Mouse (Mus musculus): Measurements from ENCODE around the gene G6pc3. TPM values are rescaled to one million over a fixed set of nuclear protein-coding genes. Genes with fewer than 3 reads are reported as not detected.

The G6pc3 gene
- polyA plus RNA-seq, 1 experiment from 2014 or later, result 24.4 TPM

GRCm38 (mm10) chr11:102241874-102242273 lies 52.5 kb downstream of the G6pc3 start:
- Histone ChIP-seq H3K4me3 (ENCODE audit: low read length) (no peak overlapping the region), H3K4me1 (ENCODE audit: control insufficient read depth, insufficient read depth, low read length) (peaks cover 10% of the 10 kb centered on the region), H3K9ac (ENCODE audit: low read length) (no peak overlapping the region), H3K27ac (ENCODE audit: low read length) (no peak overlapping the region), H3K4me2 (ENCODE audit: low read depth, low read length) (no peak overlapping the region), H3K9me3 (replicated peaks; ENCODE audit: control insufficient read depth, low read length) (no peaks in the 10 kb centered on the region), H3K27me3 (ENCODE audit: control insufficient read depth, insufficient read depth, low read length) (no peaks in the 10 kb centered on the region), H3K36me3 (ENCODE audit: control insufficient read depth, insufficient read depth) (no peaks in the 10 kb centered on the region)
- 53% methylated on average over 5 of the region's 5 CpGs for WGBS
- ATAC-seq (replicated peaks; ENCODE audit: extremely low read depth, insufficient read depth, low FRiP score), result no peak

Small RNAs within 50 kb of the gene (microRNA-seq; reads per million reads assigned to microRNA genes)
- 1.4 reads per million for gene Mir8101

Other genes starting within 250 kb of the G6pc3 start
- 2.3 and 2.4 TPM in 2 replicates for gene Sost, start 222.6 kb upstream of the G6pc3 start, polyA plus RNA-seq (2015; fragmentation: Nextera tagmentation; extraction: Ambion mirVana)
- gene Cfap97d1, start 205.3 kb upstream of the G6pc3 start, polyA plus RNA-seq (2015; fragmentation: Nextera tagmentation; extraction: Ambion mirVana), result not detected in 2 replicates
- 57.3 and 58.8 TPM in 2 replicates for gene Dusp3, start 202.6 kb upstream of the G6pc3 start, polyA plus RNA-seq (2015; fragmentation: Nextera tagmentation; extraction: Ambion mirVana)
- gene Mpp3, start 161.2 kb upstream of the G6pc3 start, polyA plus RNA-seq (2015; fragmentation: Nextera tagmentation; extraction: Ambion mirVana), result 4.2 and 4.9 TPM in 2 replicates
- 11.6 TPM in 2 replicates for gene Cd300lg, start 148.1 kb upstream of the G6pc3 start, polyA plus RNA-seq (2015; fragmentation: Nextera tagmentation; extraction: Ambion mirVana)
- 6.6 and 9.1 TPM in 2 replicates for gene Mpp2, start 101.1 kb upstream of the G6pc3 start, polyA plus RNA-seq (2015; fragmentation: Nextera tagmentation; extraction: Ambion mirVana)
- gene Ppy, start 88.3 kb upstream of the G6pc3 start, polyA plus RNA-seq (2015; fragmentation: Nextera tagmentation; extraction: Ambion mirVana), result not detected in 2 replicates
- not detected in 2 replicates for gene Pyy, start 81.8 kb upstream of the G6pc3 start, polyA plus RNA-seq (2015; fragmentation: Nextera tagmentation; extraction: Ambion mirVana)
- 0.14 and 0.29 TPM in 2 replicates for gene Nags, start 44.1 kb upstream of the G6pc3 start, polyA plus RNA-seq (2015; fragmentation: Nextera tagmentation; extraction: Ambion mirVana)
- gene Tmem101, start 33.2 kb upstream of the G6pc3 start, polyA plus RNA-seq (2015; fragmentation: Nextera tagmentation; extraction: Ambion mirVana), result 33.9 and 35.3 TPM in 2 replicates
- 60.5 and 77.2 TPM in 2 replicates for gene Lsm12, start 4.3 kb upstream of the G6pc3 start, polyA plus RNA-seq (2015; fragmentation: Nextera tagmentation; extraction: Ambion mirVana)
- gene Hdac5, start 40.5 kb downstream of the G6pc3 start, polyA plus RNA-seq (2015; fragmentation: Nextera tagmentation; extraction: Ambion mirVana), result 86.7 and 96.4 TPM in 2 replicates
- gene BC030867, start 59.3 kb downstream of the G6pc3 start, polyA plus RNA-seq (2015; fragmentation: Nextera tagmentation; extraction: Ambion mirVana), result 11.8 and 12.3 TPM in 2 replicates
- gene Asb16, start 79.1 kb downstream of the G6pc3 start, polyA plus RNA-seq (2015; fragmentation: Nextera tagmentation; extraction: Ambion mirVana), result 0.08 and 0.09 TPM in 2 replicates
- gene Tmub2, start 95.3 kb downstream of the G6pc3 start, polyA plus RNA-seq (2015; fragmentation: Nextera tagmentation; extraction: Ambion mirVana), result 42.6 and 44.9 TPM in 2 replicates
- 7.1 and 9.1 TPM in 2 replicates for gene Atxn7l3, start 107.0 kb downstream of the G6pc3 start, polyA plus RNA-seq (2015; fragmentation: Nextera tagmentation; extraction: Ambion mirVana)
- gene Ubtf, start 130.1 kb downstream of the G6pc3 start, polyA plus RNA-seq (2015; fragmentation: Nextera tagmentation; extraction: Ambion mirVana), result 57.8 and 58.9 TPM in 2 replicates
- 14.9 TPM in 2 replicates for gene Slc4a1, start 176.6 kb downstream of the G6pc3 start, polyA plus RNA-seq (2015; fragmentation: Nextera tagmentation; extraction: Ambion mirVana)
- 0.72 and 1.3 TPM in 2 replicates for gene Rundc3a, start 203.8 kb downstream of the G6pc3 start, polyA plus RNA-seq (2015; fragmentation: Nextera tagmentation; extraction: Ambion mirVana)
- 308 and 331 TPM in 2 replicates for gene Slc25a39, start 218.3 kb downstream of the G6pc3 start, polyA plus RNA-seq (2015; fragmentation: Nextera tagmentation; extraction: Ambion mirVana)
- 215 and 234 TPM in 2 replicates for gene Grn, start 240.7 kb downstream of the G6pc3 start, polyA plus RNA-seq (2015; fragmentation: Nextera tagmentation; extraction: Ambion mirVana)